Mouse (Mus musculus) spleen, adult 2 months (tissue): ENCODE measurements around the gene Igtp. TPM values are rescaled to one million over a fixed set of nuclear protein-coding genes. Genes with fewer than 3 reads are reported as not detected.

ENCODE experiments used
- DNase-seq, 2 experiments: peaks; one replicate each; pipeline versions ENCODE4 v3.0.0 to v3.0.0-alpha.2; 2012 to 2021; ENCODE audit warnings: low spot score in 2 of 2, low read depth in 1 of 2
- H3K27ac ChIP-seq: fragments of 200-500 bp; 2 replicates; pipeline ENCODE4 v1.5.1; 2012; ENCODE audit warnings: low read length, inconsistent platforms; ENCODE audit not compliant: insufficient read depth
- H3K27me3 ChIP-seq: fragments of 200-500 bp; 2 replicates; pipeline ENCODE4 v1.6.1; 2012; ENCODE audit warnings: mild to moderate bottlenecking, moderate library complexity, low read length, inconsistent platforms; ENCODE audit not compliant: control insufficient read depth, insufficient read depth
- H3K36me3 ChIP-seq: fragments of 200-500 bp; 2 replicates; pipeline ENCODE4 v1.6.1; 2012; ENCODE audit warnings: mild to moderate bottlenecking, low read length, inconsistent platforms; ENCODE audit not compliant: control insufficient read depth, insufficient read depth
- H3K4me1 ChIP-seq: fragments of 200-500 bp; 2 replicates; pipeline ENCODE4 v1.6.1; 2011; ENCODE audit warnings: inconsistent platforms; ENCODE audit not compliant: control insufficient read depth, insufficient read depth, insufficient read length
- H3K4me3 ChIP-seq: fragments of 200-500 bp; 2 replicates; pipeline ENCODE4 v1.5.1; 2011; ENCODE audit warnings: mild to moderate bottlenecking, inconsistent platforms; ENCODE audit not compliant: insufficient read depth, insufficient read length; ENCODE audit errors: extremely low read depth
- CTCF ChIP-seq: fragments of 200-500 bp; IDR thresholded peaks from 2 replicates; pipeline ENCODE4 v1.5.1; 2011; ENCODE audit warnings: mild to moderate bottlenecking, inconsistent platforms; ENCODE audit not compliant: insufficient read depth, insufficient read length, insufficient replicate concordance; ENCODE audit errors: extremely low read depth
- POLR2A ChIP-seq: fragments of 200-500 bp; IDR thresholded peaks from 2 replicates; pipeline ENCODE4 v1.6.1; 2011; ENCODE audit warnings: low read depth, low read length, inconsistent platforms
- WGBS: fragments of 180-500 bp; shearing (Covaris S2); methylation state at CpG from one replicate; pipeline ENCODE4 v1.1.7; 2018; 5-methylcytosine and 5-hydroxymethylcytosine counted together
- polyA plus RNA-seq: library from polyadenylated mRNA; depleted of rRNA; stranded (reverse); fragments of >200 nt; gene quantifications from 2 replicates; pipeline ENCODE4 v1.2.3, GENCODE M21; 2012; rRNA removed

The Igtp gene
- polyA plus RNA-seq, 1 experiment = 25.4 TPM

- peaks cover 3% of the 10 kb centered on the region; the same call in 1 of the 2 replicates for H3K4me1 ChIP-seq
- H3K36me3 ChIP-seq = no peaks in the 10 kb centered on the region
- H3K27me3 ChIP-seq = no peaks in the 10 kb centered on the region
- 34% methylated on average over 6 of the region's 6 CpGs for WGBS
- no peak for TF ChIP-seq POLR2A
- peak; percentile 57; the same call in 1 of the 2 replicates for TF ChIP-seq CTCF
- H3K4me3 ChIP-seq = no peak overlapping the region
- DNase-seq = peak in 1 of 2 experiments; percentile 25
- H3K27ac ChIP-seq = no peak overlapping the region
These were observed 35.8 kb downstream of the Igtp start for GRCm38 (mm10) chr11:58235152-58235551.

DNA sequence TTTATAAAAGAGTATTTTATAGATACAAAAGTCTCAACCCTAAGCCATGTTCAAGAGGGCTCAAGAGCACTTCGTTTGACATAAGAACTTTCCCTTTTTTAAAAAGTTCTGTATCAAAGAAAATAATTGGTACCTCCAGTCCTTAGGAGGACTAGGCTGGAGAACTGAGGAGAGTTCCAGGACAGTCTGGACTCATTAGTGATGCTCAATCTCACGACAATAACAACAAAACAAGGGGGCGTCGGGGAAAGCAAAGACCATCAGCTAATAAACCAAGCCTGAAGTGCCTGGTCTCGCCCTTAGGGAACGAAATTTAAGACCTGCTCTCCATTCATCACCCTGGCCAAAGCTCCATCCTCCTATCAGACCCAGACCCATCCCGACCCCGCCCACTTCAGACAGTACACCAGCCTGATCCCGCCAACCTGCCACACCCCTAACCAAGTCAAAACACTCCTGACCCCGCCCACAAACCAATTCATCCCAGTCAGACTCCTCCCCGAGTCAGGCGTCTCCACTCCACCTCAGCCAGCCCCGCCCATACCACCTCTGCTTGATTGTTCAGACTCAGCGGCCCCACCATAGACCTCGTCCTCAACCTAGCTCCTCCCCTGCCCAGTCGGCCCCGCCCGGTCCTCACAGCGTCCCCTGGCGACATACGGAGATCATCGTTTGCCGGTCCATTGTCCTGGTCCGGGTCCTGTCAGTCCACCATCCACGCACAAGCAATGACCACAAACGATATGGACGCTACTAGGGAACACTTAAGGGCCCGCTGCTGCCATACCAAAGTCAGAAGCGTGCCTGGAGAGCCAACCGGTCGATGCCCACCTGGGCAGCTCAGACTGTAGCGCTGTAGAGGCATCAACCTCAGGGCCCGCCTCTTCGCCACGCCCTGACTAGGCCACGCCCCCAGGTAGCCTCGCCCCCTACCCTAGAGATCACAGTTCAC is 39.8 kb downstream of the Igtp start:
- H3K27me3 ChIP-seq = no peaks in the 10 kb centered on the region
- H3K4me1 ChIP-seq = peaks cover 3% of the 10 kb centered on the region; the same call in 1 of the 2 replicates
- WGBS = 9% methylated on average over 37 of the region's 37 CpGs
- no peak overlapping the region for H3K27ac ChIP-seq
- H3K36me3 ChIP-seq = no peaks in the 10 kb centered on the region
- DNase-seq = peak; percentile 15 to 38
- TF ChIP-seq CTCF (no peak), POLR2A (no peak)
- H3K4me3 ChIP-seq = peak overlapping the region; percentile 34; the same call in 1 of the 2 replicates

- Histone ChIP-seq H3K36me3 (no peaks in the 10 kb centered on the region), H3K27ac (no peak overlapping the region), H3K27me3 (no peaks in the 10 kb centered on the region), H3K4me1 (no peaks in the 10 kb centered on the region), H3K4me3 (no peak overlapping the region)
- 58% methylated on average over 4 of the region's 4 CpGs for WGBS
- no peak for TF ChIP-seq CTCF
- TF ChIP-seq POLR2A = no peak
- no peak for DNase-seq
These were observed 47.9 kb downstream of the Igtp start for GRCm38 (mm10) chr11:58247294-58247693.

GRCm38 (mm10) chr11:58249203-58249981 is 50.0 kb downstream of the Igtp start:
- Histone ChIP-seq H3K4me1 (no peaks in the 10 kb centered on the region), H3K36me3 (no peaks in the 10 kb centered on the region), H3K27ac (no peak overlapping the region), H3K27me3 (no peaks in the 10 kb centered on the region), H3K4me3 (no peak overlapping the region)
- DNase-seq = no peak
- TF ChIP-seq CTCF (no peak), POLR2A (no peak)
- 80% methylated on average over 7 of the region's 7 CpGs for WGBS

- 78% methylated on average over 5 of the region's 5 CpGs for WGBS
These were observed 51.2 kb downstream of the Igtp start for GRCm38 (mm10) chr11:58250550-58250949.

GRCm38 (mm10) chr11:58254411-58254810 is 55.1 kb downstream of the Igtp start:
- WGBS = 95% methylated on average over 3 of the region's 3 CpGs
- H3K27ac ChIP-seq = no peak overlapping the region
- H3K27me3 ChIP-seq = no peaks in the 10 kb centered on the region
- H3K36me3 ChIP-seq = no peaks in the 10 kb centered on the region
- no peak for DNase-seq
- TF ChIP-seq CTCF (no peak), POLR2A (no peak)
- no peak overlapping the region for H3K4me3 ChIP-seq
- no peaks in the 10 kb centered on the region for H3K4me1 ChIP-seq

More at GRCm38 (mm10) chr11:58250550-58250949, 51.2 kb downstream of the Igtp start:
- no peaks in the 10 kb centered on the region for H3K36me3 ChIP-seq
- no peak for TF ChIP-seq POLR2A
- TF ChIP-seq CTCF = no peak
- H3K27ac ChIP-seq = no peak overlapping the region
- H3K4me3 ChIP-seq = no peak overlapping the region
- no peaks in the 10 kb centered on the region for H3K4me1 ChIP-seq
- no peak for DNase-seq
- H3K27me3 ChIP-seq = no peaks in the 10 kb centered on the region

Other genes starting within 250 kb of the Igtp start
- 26.3 and 31.5 TPM in 2 replicates for gene Larp1, start 190.5 kb upstream of the Igtp start, polyA plus RNA-seq
- gene Gm12248, start 106.4 kb upstream of the Igtp start, polyA plus RNA-seq = 0.18 and 0.42 TPM in 2 replicates
- 38.6 and 41.1 TPM in 2 replicates for gene Cnot8, start 95.4 kb upstream of the Igtp start, polyA plus RNA-seq
- 6.1 and 6.9 TPM in 2 replicates for gene Gemin5, start 31.0 kb upstream of the Igtp start, polyA plus RNA-seq
- gene Mrpl22, start 27.9 kb upstream of the Igtp start, polyA plus RNA-seq = 15.5 and 15.9 TPM in 2 replicates
- gene Irgm2, start 62 bp downstream of the Igtp start, polyA plus RNA-seq = 18.3 and 21.1 TPM in 2 replicates
- gene 4930438A08Rik, start 75.2 kb downstream of the Igtp start, polyA plus RNA-seq = 0.53 and 0.63 TPM in 2 replicates
- 17.6 and 23.7 TPM in 2 replicates for gene Zfp692, start 107.5 kb downstream of the Igtp start, polyA plus RNA-seq
- 17.5 and 23.3 TPM in 2 replicates for gene Zfp672, start 130.8 kb downstream of the Igtp start, polyA plus RNA-seq
- gene Sh3bp5l, start 131.2 kb downstream of the Igtp start, polyA plus RNA-seq = 16.0 and 16.3 TPM in 2 replicates
- gene Lypd8, start 179.5 kb downstream of the Igtp start, polyA plus RNA-seq = 0.35 and 0.41 TPM in 2 replicates
- gene 1810065E05Rik, start 221.6 kb downstream of the Igtp start, polyA plus RNA-seq = 0.08 TPM in 1 of 2 replicates, not detected in the other
- 0.08 and 0.11 TPM in 2 replicates for gene Gm12253, start 233.0 kb downstream of the Igtp start, polyA plus RNA-seq